Mouse (Mus musculus) liver, embryonic 13.5 days (tissue): ENCODE data around the gene Nhlrc3. TPM values are rescaled to one million over a fixed set of nuclear protein-coding genes. Genes with fewer than 3 reads are reported as not detected.

Source experiments
- ATAC-seq: fragments of 200-750 bp; cut with Nextera tagmentation; 2 replicates; pipeline ENCODE4 v1.8.0; 2017; ENCODE audit warnings: low read depth, mild to moderate bottlenecking, moderate number of reproducible peaks, moderate library complexity
- DNase-seq: peaks from one replicate; pipeline ENCODE4 v3.0.0; 2022
- H3K27ac ChIP-seq: fragments of 300-500 bp; sonication (generic); 2 replicates; pipeline ENCODE4 v1.5.1; 2015; ENCODE audit warnings: moderate library complexity, mild to moderate bottlenecking, inconsistent platforms
- H3K27me3 ChIP-seq: fragments of 300-500 bp; sonication (generic); 2 replicates; pipeline ENCODE4 v1.6.1; 2015; ENCODE audit warnings: mild to moderate bottlenecking, inconsistent platforms
- H3K36me3 ChIP-seq: fragments of 300-500 bp; sonication (generic); 2 replicates; pipeline ENCODE4 v1.6.1; 2015; ENCODE audit warnings: mild to moderate bottlenecking, inconsistent platforms
- H3K4me1 ChIP-seq: fragments of 300-500 bp; sonication (generic); replicated peaks from 2 replicates; pipeline ENCODE4 v1.6.1; 2015; ENCODE audit warnings: inconsistent platforms
- H3K4me2 ChIP-seq: fragments of 300-500 bp; sonication (generic); 2 replicates; pipeline ENCODE4 v1.6.1; 2015; ENCODE audit warnings: inconsistent platforms, mild to moderate bottlenecking, moderate library complexity
- H3K4me3 ChIP-seq: fragments of 300-500 bp; sonication (generic); replicated peaks from 2 replicates; pipeline ENCODE4 v1.5.1; 2015; ENCODE audit warnings: mild to moderate bottlenecking, inconsistent platforms
- H3K9ac ChIP-seq: fragments of 300-500 bp; sonication (generic); 2 replicates; pipeline ENCODE4 v1.6.1; 2015; ENCODE audit warnings: mild to moderate bottlenecking, inconsistent platforms
- H3K9me3 ChIP-seq: fragments of 300-500 bp; sonication (generic); replicated peaks from 2 replicates; pipeline ENCODE4 v1.6.1; 2016; ENCODE audit warnings: inconsistent platforms
- WGBS: fragments of 180-500 bp; shearing (Covaris S2); methylation state at CpG from one replicate; pipeline ENCODE4 v1.1.7; 2015; ENCODE audit not compliant: insufficient replicate concordance; 5-methylcytosine and 5-hydroxymethylcytosine counted together
- polyA plus RNA-seq: library from polyadenylated mRNA; unstranded; fragments of >200 nt; fragmentation: Nextera tagmentation; extraction: Ambion mirVana; gene quantifications from 2 replicates; pipeline ENCODE4 v1.2.1, GENCODE M21; 2015

Nhlrc3 gene
- polyA plus RNA-seq, 1 experiment from 2014 or later = 4.0 TPM

GRCm38 (mm10) chr3:53454005-53454404 lies 9.1 kb downstream of the Nhlrc3 start:
- H3K27me3 ChIP-seq = no peaks in the 10 kb centered on the region
- peaks cover 84% of the 10 kb centered on the region for H3K36me3 ChIP-seq
- WGBS = 77% methylated on average over 6 of the region's 6 CpGs
- H3K9me3 ChIP-seq = no peaks in the 10 kb centered on the region
- H3K27ac ChIP-seq = no peak overlapping the region
- H3K4me2 ChIP-seq = no peak overlapping the region
- H3K4me1 ChIP-seq = no peaks in the 10 kb centered on the region
- DNase-seq = no peak
- no peak for ATAC-seq
- no peak overlapping the region for H3K9ac ChIP-seq
- no peak overlapping the region for H3K4me3 ChIP-seq

GRCm38 (mm10) chr3:53453346-53453745 lies 9.8 kb downstream of the Nhlrc3 start:
- WGBS = 80% methylated on average over 7 of the region's 7 CpGs
- H3K4me2 ChIP-seq = no peak overlapping the region
- DNase-seq (no peak), ATAC-seq (no peak)
- no peak overlapping the region for H3K4me3 ChIP-seq
- no peaks in the 10 kb centered on the region for H3K9me3 ChIP-seq
- no peaks in the 10 kb centered on the region for H3K27me3 ChIP-seq
- H3K9ac ChIP-seq = no peak overlapping the region
- peaks cover 78% of the 10 kb centered on the region for H3K36me3 ChIP-seq
- H3K27ac ChIP-seq = no peak overlapping the region
- no peaks in the 10 kb centered on the region for H3K4me1 ChIP-seq

- no peak overlapping the region for H3K9ac ChIP-seq
- H3K27ac ChIP-seq = no peak overlapping the region
- no peak overlapping the region for H3K4me3 ChIP-seq
- H3K36me3 ChIP-seq = peaks cover 70% of the 10 kb centered on the region
- H3K27me3 ChIP-seq = no peaks in the 10 kb centered on the region
- WGBS = 84% methylated on average over 10 of the region's 10 CpGs
- H3K4me1 ChIP-seq = no peaks in the 10 kb centered on the region
- DNase-seq (no peak), ATAC-seq (no peak)
- no peaks in the 10 kb centered on the region for H3K9me3 ChIP-seq
- H3K4me2 ChIP-seq = no peak overlapping the region
Observed at GRCm38 (mm10) chr3:53452351-53452750, 10.8 kb downstream of the Nhlrc3 start.

- H3K9ac ChIP-seq = no peak overlapping the region
- no peak for ATAC-seq
- DNase-seq = no peak
Observed at GRCm38 (mm10) chr3:53450666-53451065, 12.5 kb downstream of the Nhlrc3 start.

GRCm38 (mm10) chr3:53448208-53448607 lies 14.9 kb downstream of the Nhlrc3 start:
- Histone ChIP-seq H3K9ac (no peak overlapping the region), H3K4me1 (no peaks in the 10 kb centered on the region), H3K27me3 (no peaks in the 10 kb centered on the region), H3K27ac (no peak overlapping the region), H3K4me3 (no peak overlapping the region), H3K36me3 (peaks cover 35% of the 10 kb centered on the region), H3K4me2 (no peak overlapping the region), H3K9me3 (no peaks in the 10 kb centered on the region)
- ATAC-seq = no peak
- WGBS = 30% methylated on average over 2 of the region's 2 CpGs
- no peak for DNase-seq

More at GRCm38 (mm10) chr3:53450666-53451065, 12.5 kb downstream of the Nhlrc3 start:
- no peak overlapping the region for H3K4me3 ChIP-seq
- no peak overlapping the region for H3K4me2 ChIP-seq
- peaks cover 56% of the 10 kb centered on the region for H3K36me3 ChIP-seq
- no peaks in the 10 kb centered on the region for H3K9me3 ChIP-seq
- no peak overlapping the region for H3K27ac ChIP-seq
- 84% methylated on average over 11 of the region's 11 CpGs for WGBS
- no peaks in the 10 kb centered on the region for H3K27me3 ChIP-seq
- H3K4me1 ChIP-seq = no peaks in the 10 kb centered on the region

GRCm38 (mm10) chr3:53446801-53447200 lies 16.3 kb downstream of the Nhlrc3 start:
- Histone ChIP-seq H3K27ac (no peak overlapping the region), H3K27me3 (no peaks in the 10 kb centered on the region), H3K36me3 (peaks cover 20% of the 10 kb centered on the region), H3K9me3 (no peaks in the 10 kb centered on the region), H3K4me2 (no peak overlapping the region), H3K9ac (no peak overlapping the region), H3K4me1 (no peaks in the 10 kb centered on the region), H3K4me3 (no peak overlapping the region)
- no peak for DNase-seq
- ATAC-seq = no peak
- WGBS = 75% methylated on average over 3 of the region's 3 CpGs

- no peaks in the 10 kb centered on the region for H3K27me3 ChIP-seq
- no peak overlapping the region for H3K27ac ChIP-seq
- H3K4me2 ChIP-seq = no peak overlapping the region
- WGBS = 80% methylated on average over 5 of the region's 5 CpGs
- DNase-seq = no peak
- H3K4me3 ChIP-seq = no peak overlapping the region
- no peaks in the 10 kb centered on the region for H3K4me1 ChIP-seq
- peaks cover 8% of the 10 kb centered on the region for H3K36me3 ChIP-seq
- H3K9ac ChIP-seq = no peak overlapping the region
- H3K9me3 ChIP-seq = no peaks in the 10 kb centered on the region
- no peak for ATAC-seq
Observed at GRCm38 (mm10) chr3:53445540-53445939, 17.6 kb downstream of the Nhlrc3 start.

- no peaks in the 10 kb centered on the region for H3K9me3 ChIP-seq
- ATAC-seq (no peak), DNase-seq (no peak)
- H3K4me2 ChIP-seq = no peak overlapping the region
- no peak overlapping the region for H3K4me3 ChIP-seq
- no peaks in the 10 kb centered on the region for H3K36me3 ChIP-seq
- no peaks in the 10 kb centered on the region for H3K27me3 ChIP-seq
- WGBS = 44% methylated on average over 5 of the region's 5 CpGs
- no peaks in the 10 kb centered on the region for H3K4me1 ChIP-seq
- no peak overlapping the region for H3K9ac ChIP-seq
- no peak overlapping the region for H3K27ac ChIP-seq
Observed at GRCm38 (mm10) chr3:53436550-53436949, 26.6 kb downstream of the Nhlrc3 start.

GRCm38 (mm10) chr3:53434610-53435009 lies 28.5 kb downstream of the Nhlrc3 start:
- Histone ChIP-seq H3K4me2 (no peak overlapping the region), H3K36me3 (no peaks in the 10 kb centered on the region), H3K27ac (no peak overlapping the region), H3K9ac (no peak overlapping the region), H3K9me3 (no peaks in the 10 kb centered on the region), H3K4me1 (no peaks in the 10 kb centered on the region), H3K27me3 (no peaks in the 10 kb centered on the region), H3K4me3 (no peak overlapping the region)
- WGBS = 68% methylated on average over 3 of the region's 3 CpGs
- DNase-seq (no peak), ATAC-seq (no peak)

- no peaks in the 10 kb centered on the region for H3K9me3 ChIP-seq
- no peak overlapping the region for H3K4me2 ChIP-seq
- ATAC-seq (no peak), DNase-seq (no peak)
- no peak overlapping the region for H3K27ac ChIP-seq
- WGBS = 63% methylated on average over 4 of the region's 4 CpGs
- H3K9ac ChIP-seq = no peak overlapping the region
- no peak overlapping the region for H3K4me3 ChIP-seq
- H3K36me3 ChIP-seq = no peaks in the 10 kb centered on the region
- H3K4me1 ChIP-seq = no peaks in the 10 kb centered on the region
- no peaks in the 10 kb centered on the region for H3K27me3 ChIP-seq
Observed at GRCm38 (mm10) chr3:53423576-53423975, 39.6 kb downstream of the Nhlrc3 start.

GRCm38 (mm10) chr3:53422691-53423090 lies 40.4 kb downstream of the Nhlrc3 start:
- Histone ChIP-seq H3K4me2 (no peak overlapping the region), H3K4me1 (no peaks in the 10 kb centered on the region), H3K9ac (no peak overlapping the region), H3K36me3 (no peaks in the 10 kb centered on the region), H3K27ac (no peak overlapping the region), H3K27me3 (no peaks in the 10 kb centered on the region), H3K4me3 (no peak overlapping the region), H3K9me3 (no peaks in the 10 kb centered on the region)
- WGBS = 36% methylated on average over 1 of the region's 1 CpGs
- ATAC-seq (no peak), DNase-seq (no peak)

GRCm38 (mm10) chr3:53421656-53422055 lies 41.5 kb downstream of the Nhlrc3 start:
- Histone ChIP-seq H3K4me2 (no peak overlapping the region), H3K4me1 (no peaks in the 10 kb centered on the region), H3K27me3 (no peaks in the 10 kb centered on the region), H3K27ac (no peak overlapping the region), H3K36me3 (no peaks in the 10 kb centered on the region), H3K9me3 (no peaks in the 10 kb centered on the region), H3K9ac (no peak overlapping the region), H3K4me3 (no peak overlapping the region)
- ATAC-seq (no peak), DNase-seq (no peak)
- 75% methylated on average over 12 of the region's 12 CpGs for WGBS
